Mouse (Mus musculus) CD4-positive helper T cell, adult 2 months (primary cell): ENCODE measurements around the gene H2-Ob.
A peak's percentile ranks its signal among the peaks of the same experiment; 100 is the strongest.

Experiments used
- DNase-seq: peaks from one replicate; pipeline ENCODE4 v3.0.0-alpha.2; 2012; ENCODE audit warnings: low read depth, missing footprints, low spot score

The H2-Ob gene

GRCm38 (mm10) chr17:34240366-34240765 is 1.7 kb downstream of the H2-Ob start:
- DNase-seq: no peak

DNA sequence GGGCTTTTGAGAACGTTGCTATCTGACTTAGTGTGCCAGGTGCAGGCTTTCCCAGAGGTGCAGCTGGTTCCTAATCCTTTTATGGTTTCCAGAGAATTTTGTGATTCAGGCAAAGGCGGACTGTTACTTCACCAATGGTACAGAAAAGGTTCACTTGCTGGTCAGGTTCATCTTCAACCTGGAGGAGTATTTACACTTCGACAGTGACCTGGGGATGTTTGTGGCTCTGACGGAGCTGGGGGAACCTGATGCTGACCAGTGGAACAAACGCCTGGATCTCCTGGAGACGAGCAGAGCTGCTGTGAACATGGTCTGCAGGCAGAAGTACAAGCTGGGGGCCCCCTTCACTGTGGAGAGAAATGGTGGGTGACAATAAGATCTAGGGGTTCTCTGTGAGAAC is 2.2 kb downstream of the H2-Ob start:
- DNase-seq: no peak

- DNase-seq: no peak
Observed at GRCm38 (mm10) chr17:34244656-34245055, 6.0 kb downstream of the H2-Ob start.

GRCm38 (mm10) chr17:34247047-34247446 is 8.3 kb downstream of the H2-Ob start:
- no peak for DNase-seq

DNA sequence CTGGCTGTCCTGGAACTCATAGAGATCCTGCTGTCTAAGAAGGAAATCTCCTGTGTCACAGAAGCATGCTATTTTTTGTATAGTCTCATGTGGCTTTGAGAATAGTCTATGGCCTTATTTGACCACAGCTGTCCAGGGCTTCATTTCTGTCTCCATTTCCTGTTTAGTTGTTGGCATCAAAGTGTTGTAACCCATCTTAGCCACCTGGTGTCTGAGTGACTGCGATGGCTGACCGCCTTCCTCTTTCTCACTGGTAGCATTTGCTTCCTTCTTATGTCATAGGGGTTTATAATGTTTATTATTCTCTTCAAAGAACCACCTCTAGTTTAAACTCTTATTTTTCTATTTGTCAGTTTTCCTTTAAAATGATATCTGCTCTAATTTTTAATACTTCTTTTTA is 10.1 kb downstream of the H2-Ob start:
- DNase-seq: no peak

- DNase-seq: no peak
Observed at GRCm38 (mm10) chr17:34249361-34249760, 10.7 kb downstream of the H2-Ob start.

DNA sequence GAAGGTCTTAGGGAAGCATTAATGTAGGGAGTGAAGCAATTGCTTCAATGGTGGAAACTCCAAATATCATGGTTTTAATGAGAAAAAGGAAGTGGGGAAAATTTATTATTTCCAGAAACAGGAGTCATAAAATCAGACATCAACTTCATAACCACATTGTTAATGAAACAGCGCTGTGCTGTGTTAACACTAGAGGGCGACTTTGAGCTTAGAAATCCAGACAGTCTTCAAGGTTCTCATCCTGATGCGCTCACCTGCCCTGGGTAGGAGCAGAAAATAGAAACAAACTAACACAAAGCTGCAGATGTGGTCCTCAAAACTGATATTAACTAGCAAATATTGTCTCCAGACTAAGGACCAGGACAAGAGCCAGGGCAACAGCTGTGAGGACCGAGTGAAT is 11.2 kb downstream of the H2-Ob start:
- DNase-seq: peak; percentile 75

- DNase-seq: no peak
Observed at GRCm38 (mm10) chr17:34251666-34252065, 13.0 kb downstream of the H2-Ob start.

DNA sequence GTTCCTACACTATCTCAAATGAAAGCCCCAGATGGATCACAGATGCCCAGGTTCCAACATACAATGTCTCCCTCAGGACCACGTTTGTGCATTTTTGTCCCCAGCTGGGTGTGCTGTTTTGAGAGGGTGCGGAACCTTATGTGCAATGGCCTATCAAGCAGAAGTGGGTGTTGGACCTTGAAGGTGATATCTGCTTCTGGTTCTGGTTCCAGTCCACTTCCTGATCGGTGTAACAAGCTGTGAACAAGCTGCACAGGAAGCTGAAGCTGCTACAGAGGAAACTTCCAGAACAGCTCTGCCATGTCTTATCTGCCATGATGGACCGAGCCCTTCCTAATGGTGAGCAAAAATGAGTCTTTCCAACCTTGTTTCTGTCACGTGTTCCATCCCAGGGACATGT is 17.8 kb downstream of the H2-Ob start:
- DNase-seq: no peak

DNA sequence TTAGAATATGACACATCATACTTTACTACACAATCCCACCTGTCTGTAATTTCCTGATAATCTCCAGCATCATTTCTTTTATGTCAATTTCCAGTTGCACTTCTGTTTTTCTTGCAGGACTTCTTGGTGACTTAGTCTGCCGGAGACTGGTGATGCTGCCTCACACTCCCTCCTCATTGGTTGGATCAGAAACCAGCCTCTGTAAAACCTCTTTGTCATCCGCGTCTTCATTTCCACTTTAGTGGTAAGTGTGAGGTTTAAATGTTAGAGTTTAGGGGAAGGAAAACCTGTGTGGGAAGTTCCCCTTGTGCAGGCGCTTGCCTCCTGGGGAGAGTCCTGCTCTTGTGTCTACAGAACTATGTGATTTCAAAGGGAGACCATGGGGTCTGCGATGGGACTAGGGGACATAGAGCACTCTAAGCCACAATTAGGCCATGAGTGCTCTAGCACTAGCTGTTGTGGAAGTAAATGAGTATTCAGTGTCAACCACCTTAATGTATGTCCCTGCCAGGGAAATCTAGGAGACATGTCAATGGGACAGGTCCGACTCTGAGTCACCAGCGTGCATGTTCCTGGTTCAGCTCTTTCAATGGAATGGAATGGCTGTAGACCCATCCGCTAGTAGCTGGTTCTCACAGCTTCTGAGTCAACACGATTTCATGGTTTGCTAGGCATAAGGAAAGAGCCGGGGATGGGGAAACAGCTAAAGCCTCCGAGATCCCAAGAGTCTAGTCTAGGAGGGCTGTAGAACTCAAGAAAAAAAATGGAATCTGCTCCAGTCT is 19.1 kb downstream of the H2-Ob start, which contains the start of gene H2-Ab1:
TSS of gene H2-Ab1 (plus strand) at position 96 of the 782 bp plus-strand sequence.
- peak; percentile 85 for DNase-seq

DNA sequence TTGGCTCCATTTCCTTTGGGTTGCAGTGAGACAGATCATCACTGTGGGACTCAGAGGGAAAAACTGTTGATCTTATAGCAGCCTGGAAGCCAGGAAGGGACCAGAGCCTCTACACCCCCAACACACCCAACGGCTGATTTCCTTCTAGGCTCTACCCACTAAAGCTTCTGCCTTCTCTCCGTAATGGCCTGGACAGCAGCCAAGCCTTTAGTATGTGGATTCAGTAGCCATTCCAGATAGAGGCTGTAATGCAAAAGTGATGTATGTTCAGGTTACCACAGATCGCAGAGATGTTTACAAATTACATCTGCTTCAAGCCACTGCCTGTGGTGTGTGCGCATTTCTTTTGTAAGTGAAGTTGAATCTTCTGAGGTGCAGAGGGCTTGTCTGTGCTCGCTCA is 21.8 kb downstream of the H2-Ob start:
- no peak for DNase-seq

GRCm38 (mm10) chr17:34261502-34261901 is 22.8 kb downstream of the H2-Ob start:
- DNase-seq: peak; percentile 86

GRCm38 (mm10) chr17:34263068-34263467 is 24.4 kb downstream of the H2-Ob start:
- peak; percentile 86 for DNase-seq

DNA sequence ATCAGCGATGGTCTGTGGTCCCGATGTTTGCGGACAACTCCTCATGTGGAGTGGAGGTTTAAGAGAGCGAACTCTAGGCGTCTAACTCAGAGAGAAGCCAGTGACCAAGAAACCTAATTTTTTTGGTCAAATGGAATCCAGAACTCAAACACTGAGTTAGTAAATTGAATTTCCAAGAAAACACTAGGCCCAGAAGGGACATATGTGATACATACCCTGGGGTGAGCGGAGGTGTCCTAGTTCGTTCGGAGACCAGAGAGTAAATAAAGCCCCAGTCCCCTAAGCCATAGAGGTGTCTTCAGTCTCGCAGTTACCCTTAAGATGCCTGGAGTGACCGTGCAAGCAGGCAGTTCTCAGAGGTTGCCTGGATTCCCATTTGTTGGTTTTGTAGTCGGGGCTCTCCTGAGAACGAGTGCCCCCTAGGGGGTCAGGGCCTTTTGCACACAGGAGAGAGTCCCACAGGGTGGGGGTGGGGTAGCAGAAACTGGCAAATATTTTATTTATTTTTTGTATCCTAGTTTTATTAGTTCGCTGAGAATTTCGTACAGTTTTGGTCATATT is 25.2 kb downstream of the H2-Ob start:
- DNase-seq: peak; percentile 41

GRCm38 (mm10) chr17:34264452-34265351 is 26.0 kb downstream of the H2-Ob start:
- DNase-seq: peak; percentile 39

DNA sequence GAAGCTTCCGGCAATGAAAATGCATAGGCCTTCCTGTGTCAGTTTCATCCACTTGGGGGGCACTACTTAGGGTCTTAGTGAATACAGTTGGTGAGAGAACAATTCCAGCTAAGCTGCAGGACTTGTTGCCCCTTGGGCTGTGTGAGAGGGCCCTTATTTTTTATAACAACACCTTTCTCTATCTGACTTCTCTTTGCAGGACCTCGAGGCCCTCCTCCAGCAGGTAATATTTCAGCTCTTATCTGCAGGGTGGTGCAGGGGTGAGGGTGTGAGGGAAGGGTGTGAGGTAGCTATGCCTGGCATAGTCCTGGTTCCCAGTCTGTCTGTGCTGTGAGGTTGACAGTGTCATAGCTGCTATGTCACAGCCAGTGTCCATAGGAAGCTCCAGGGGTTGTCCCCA is 29.6 kb downstream of the H2-Ob start:
- DNase-seq: no peak

- no peak for DNase-seq
Observed at GRCm38 (mm10) chr17:34268748-34269147, 30.0 kb downstream of the H2-Ob start.

DNA sequence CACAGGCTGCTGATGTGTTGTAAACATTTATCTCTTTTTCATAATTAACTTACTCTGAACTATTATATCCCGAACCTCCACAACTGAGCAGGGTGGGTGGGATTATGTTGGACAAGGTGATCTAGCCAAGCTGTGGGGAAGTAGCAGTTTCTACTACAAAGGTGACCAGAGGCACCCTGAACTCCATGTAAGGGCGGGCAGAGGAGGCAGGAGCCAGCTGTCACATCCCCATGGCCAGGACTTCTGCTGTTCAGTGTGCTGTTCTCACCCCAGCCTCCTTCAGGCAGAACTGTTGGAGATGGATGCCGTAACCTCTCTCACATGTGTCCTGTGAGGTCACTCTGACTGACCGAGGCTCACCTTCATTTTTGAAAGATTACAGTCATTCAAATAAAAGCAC is 31.1 kb downstream of the H2-Ob start:
- no peak for DNase-seq

GRCm38 (mm10) chr17:34270230-34270629 is 31.5 kb downstream of the H2-Ob start:
- no peak for DNase-seq

GRCm38 (mm10) chr17:34270940-34271339 is 32.2 kb downstream of the H2-Ob start:
- no peak for DNase-seq

DNA sequence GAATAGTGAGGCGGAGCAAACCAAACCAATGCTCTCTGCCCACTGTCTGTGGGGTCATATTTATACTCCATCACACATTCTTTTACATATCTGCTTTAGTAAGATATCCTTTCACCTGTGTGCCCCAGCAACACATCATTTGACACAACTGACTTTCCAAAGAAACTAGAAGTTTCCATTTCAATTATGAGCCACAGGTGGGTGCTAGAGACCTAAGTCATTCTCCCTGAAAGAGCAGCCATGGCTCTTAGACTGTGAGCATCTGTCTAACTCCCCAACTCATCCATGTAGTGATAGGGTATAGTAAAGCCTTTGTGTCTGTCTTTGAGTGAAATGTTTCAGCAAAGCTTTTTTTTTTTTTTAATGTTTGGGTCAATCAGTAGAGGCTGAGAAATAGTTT is 33.4 kb downstream of the H2-Ob start:
- no peak for DNase-seq

DNA sequence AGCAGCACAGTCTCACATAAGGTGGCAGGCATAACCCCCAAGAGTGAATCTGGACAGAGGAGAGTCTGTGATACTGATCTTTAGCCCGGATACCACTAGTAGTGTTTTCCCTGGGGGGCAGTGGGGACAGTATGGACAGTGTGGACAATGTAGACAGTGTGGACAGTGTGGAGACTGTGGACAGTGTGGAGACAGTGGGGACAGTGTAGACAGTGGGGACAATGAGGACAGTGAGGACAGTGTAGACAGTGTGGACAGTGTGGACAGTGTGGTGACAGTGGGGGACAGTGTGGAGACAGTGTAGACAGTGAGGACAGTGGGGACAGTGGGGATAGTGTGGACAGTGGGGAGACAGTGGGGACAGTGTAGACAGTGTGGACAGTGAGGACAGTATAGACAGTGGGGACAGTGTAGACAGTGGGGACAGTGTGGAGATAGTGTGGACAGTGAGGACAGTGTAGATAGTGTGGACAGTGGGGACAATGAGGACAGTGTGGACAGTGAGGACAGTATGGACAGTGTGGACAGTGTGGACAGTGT is 41.9 kb downstream of the H2-Ob start:
- DNase-seq: no peak
